Mouse (Mus musculus): ENCODE measurements around the gene Tor1aip2. TPM values are rescaled to one million over a fixed set of nuclear protein-coding genes. Genes with fewer than 3 reads are reported as not detected.
A peak's percentile ranks its signal among the peaks of the same experiment; 100 is the strongest.
"Not testable (repeated sequence)": the region's sequence is repeated elsewhere in the genome, so short reads cannot be mapped to it uniquely, and the experiment has no call there.

Gene Tor1aip2
- polyA plus RNA-seq, 1 experiment from 2014 or later: 121 TPM

DNA sequence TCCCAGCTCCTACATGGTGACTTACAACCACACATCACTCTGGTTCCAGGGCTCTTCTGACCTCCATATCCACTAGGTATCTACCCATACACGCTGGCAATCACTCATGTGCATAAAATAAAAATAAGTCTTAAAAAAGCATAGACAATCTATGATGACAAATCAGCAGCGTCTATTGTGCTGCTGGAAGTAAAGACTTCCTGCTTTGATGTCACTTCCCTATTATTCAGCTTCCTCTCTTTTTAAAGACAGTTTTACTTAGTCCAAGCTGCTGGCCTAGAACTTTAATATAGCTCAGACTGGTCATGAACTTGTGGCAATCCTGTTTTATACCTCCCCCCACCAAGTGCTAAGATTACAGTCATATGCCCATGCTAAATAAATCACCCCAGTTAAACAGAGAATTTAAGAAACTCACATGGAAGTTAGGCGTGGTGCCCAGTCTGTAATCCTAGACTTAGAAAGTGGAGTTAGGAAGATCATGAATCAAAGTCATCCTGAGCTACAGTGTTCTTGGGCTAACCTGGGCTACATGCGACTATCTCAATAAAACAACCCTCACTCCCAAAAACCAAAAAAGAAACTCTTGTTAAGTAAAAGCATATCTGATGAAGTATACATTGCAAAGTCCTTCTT lies 6.7 kb upstream of the Tor1aip2 start:
- Histone ChIP-seq H3K27ac (ENCODE audit: low read depth) (no peak overlapping the region), H3K36me3 (ENCODE audit: insufficient read depth) (peaks cover 71% of the 10 kb centered on the region), H3K9ac (no peak overlapping the region), H3K4me2 (no peak overlapping the region), H3K9me3 (ENCODE audit: low read depth, low read length) (no peaks in the 10 kb centered on the region), H3K4me3 (ENCODE audit: low read depth, low read length) (no peak overlapping the region), H3K27me3 (ENCODE audit: insufficient read depth, low read length) (no peaks in the 10 kb centered on the region), H3K4me1 (ENCODE audit: insufficient read depth) (no peaks in the 10 kb centered on the region)
- ATAC-seq (ENCODE audit: insufficient read depth): no peak
- DNase-seq: no peak
- no peak for TF ChIP-seq CTCF (IDR thresholded peaks at IDR 0.05; ENCODE audit: low read depth)
- 83% methylated on average over 4 of the region's 4 CpGs for WGBS

DNA sequence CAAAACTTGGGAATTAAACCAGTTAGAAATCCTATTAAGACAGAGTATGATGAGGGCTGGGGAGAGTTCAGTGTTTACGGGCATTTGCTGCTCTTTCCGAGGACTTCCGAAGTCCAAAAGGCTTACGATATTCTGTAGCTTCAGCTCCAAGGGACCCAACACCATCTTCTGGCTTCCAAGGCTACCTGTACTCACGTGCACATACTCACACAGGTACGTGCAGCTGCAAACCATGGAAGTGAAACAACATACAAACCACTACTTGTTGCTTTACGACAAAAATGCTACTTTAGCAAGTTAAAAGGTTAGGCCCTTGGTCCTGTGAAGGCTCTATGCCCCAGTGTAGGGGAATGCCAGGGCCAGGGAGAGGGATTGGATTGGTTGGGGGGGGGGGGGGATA lies 1.3 kb upstream of the Tor1aip2 start:
- H3K4me3 ChIP-seq (ENCODE audit: low read depth, low read length): no peak overlapping the region
- peaks cover 46% of the 10 kb centered on the region for H3K36me3 ChIP-seq (ENCODE audit: insufficient read depth)

DNA sequence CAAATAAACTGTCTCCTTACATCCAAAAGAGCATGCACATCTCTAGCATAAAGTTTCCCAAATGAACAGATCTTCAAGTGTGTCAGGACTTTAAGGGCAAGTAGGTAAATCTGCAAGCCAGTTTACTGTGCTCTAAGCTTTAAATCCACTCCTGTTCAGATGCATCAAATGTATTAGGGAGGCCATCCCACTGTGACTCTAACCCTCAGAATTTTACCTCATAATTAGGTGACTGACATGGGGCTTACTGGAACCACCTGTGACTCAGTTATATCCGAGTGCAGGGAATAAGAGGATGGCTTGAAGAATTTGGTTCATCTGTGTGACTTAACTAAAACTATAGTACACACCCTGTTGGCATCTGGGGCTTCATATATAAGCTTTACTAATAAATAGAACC lies 542 bp upstream of the Tor1aip2 start:
- no peaks in the 10 kb centered on the region for H3K4me1 ChIP-seq (ENCODE audit: insufficient read depth)
- H3K4me3 ChIP-seq (ENCODE audit: low read depth, low read length): peak overlapping the region; percentile 51
- peak overlapping the region; percentile 72 for H3K4me2 ChIP-seq
- H3K9me3 ChIP-seq (ENCODE audit: low read depth, low read length): no peaks in the 10 kb centered on the region
- TF ChIP-seq CTCF (IDR thresholded peaks at IDR 0.05; ENCODE audit: low read depth): no peak
- no peaks in the 10 kb centered on the region for H3K27me3 ChIP-seq (ENCODE audit: insufficient read depth, low read length)
- peaks cover 40% of the 10 kb centered on the region for H3K36me3 ChIP-seq (ENCODE audit: insufficient read depth)
- DNase-seq (no peak), ATAC-seq (ENCODE audit: insufficient read depth) (no peak)
- WGBS: 19% methylated on average over 1 of the region's 1 CpGs
- peak overlapping the region; percentile 100 for H3K27ac ChIP-seq (ENCODE audit: low read depth)
- peak overlapping the region; percentile 67 for H3K9ac ChIP-seq

More for the DNA sequence above, 1.3 kb upstream of the Tor1aip2 start:
- no peak for ATAC-seq (ENCODE audit: insufficient read depth)
- no peaks in the 10 kb centered on the region for H3K27me3 ChIP-seq (ENCODE audit: insufficient read depth, low read length)
- H3K9me3 ChIP-seq (ENCODE audit: low read depth, low read length): no peaks in the 10 kb centered on the region
- H3K4me2 ChIP-seq: peak overlapping the region; percentile 72; the same call in 1 of the 2 replicates
- WGBS: 96% methylated on average over 7 of the region's 7 CpGs
- no peak overlapping the region for H3K27ac ChIP-seq (ENCODE audit: low read depth)
- no peak overlapping the region for H3K9ac ChIP-seq
- no peak for DNase-seq
- no peak for TF ChIP-seq CTCF (IDR thresholded peaks at IDR 0.05; ENCODE audit: low read depth)
- no peaks in the 10 kb centered on the region for H3K4me1 ChIP-seq (ENCODE audit: insufficient read depth)

DNA sequence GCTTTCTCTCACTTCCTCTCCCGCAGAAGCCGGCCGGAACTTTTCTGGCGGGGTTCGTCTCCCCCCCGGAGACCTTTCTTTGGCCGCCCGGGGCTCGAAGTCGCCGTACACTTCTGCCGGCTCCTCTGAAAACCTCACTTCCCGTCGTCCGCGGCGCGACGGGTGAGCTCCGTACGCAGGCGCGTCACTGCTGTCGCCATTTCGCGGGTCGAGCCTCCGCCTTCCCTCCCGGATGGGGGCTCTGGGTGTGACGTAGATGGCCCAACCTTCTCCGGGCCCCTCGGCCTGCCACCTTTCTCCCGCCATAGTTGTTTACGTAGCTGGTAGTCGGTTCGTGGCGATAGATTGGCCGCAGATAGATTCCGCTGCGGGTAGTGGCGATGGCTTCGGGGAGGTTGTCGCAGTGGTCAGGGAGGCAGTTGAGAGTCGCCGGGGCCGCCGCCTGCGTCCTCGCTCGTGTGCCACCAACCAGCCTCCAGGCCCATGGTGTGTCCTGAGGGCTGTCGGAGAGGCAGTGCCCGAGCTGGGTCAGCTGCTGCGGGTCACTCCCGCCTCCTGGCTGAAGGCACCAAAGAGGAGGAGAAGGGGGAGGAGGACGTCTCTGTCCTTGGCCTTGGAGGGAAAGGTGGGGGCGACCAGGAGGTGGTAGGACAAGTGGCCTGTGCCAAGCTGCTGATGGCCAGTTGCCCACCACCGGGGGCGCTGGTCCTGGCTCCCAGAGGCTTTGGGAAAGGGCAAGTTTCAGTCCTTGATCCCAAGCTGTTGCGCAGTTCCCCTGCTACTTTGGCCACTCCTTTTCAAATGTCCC lies 931 bp downstream of the Tor1aip2 start, which contains the start of gene Tor1aip1:
Gene Tor1aip1 (minus strand): TSS at position 551 of the 808 bp plus-strand sequence.
- no peaks in the 10 kb centered on the region for H3K27me3 ChIP-seq (ENCODE audit: insufficient read depth, low read length)
- no peaks in the 10 kb centered on the region for H3K4me1 ChIP-seq (ENCODE audit: insufficient read depth)
- H3K4me3 ChIP-seq (ENCODE audit: low read depth, low read length): peak within 1 kb of the TSS; percentile 51
- peak within 1 kb of the TSS; percentile 72 for H3K4me2 ChIP-seq
- under 1% methylated on average over 59 of the region's 59 CpGs for WGBS
- peak; percentile 94 for ATAC-seq (ENCODE audit: insufficient read depth)
- H3K9me3 ChIP-seq (ENCODE audit: low read depth, low read length): no peaks in the 10 kb centered on the region
- peaks cover 26% of the 10 kb centered on the region for H3K36me3 ChIP-seq (ENCODE audit: insufficient read depth)
- peak within 1 kb of the TSS; percentile 100 for H3K27ac ChIP-seq (ENCODE audit: low read depth)
- peak; percentile 80 for TF ChIP-seq CTCF (IDR thresholded peaks at IDR 0.05; ENCODE audit: low read depth)
- DNase-seq: peak; percentile 99
- peak within 1 kb of the TSS; percentile 67 for H3K9ac ChIP-seq

DNA sequence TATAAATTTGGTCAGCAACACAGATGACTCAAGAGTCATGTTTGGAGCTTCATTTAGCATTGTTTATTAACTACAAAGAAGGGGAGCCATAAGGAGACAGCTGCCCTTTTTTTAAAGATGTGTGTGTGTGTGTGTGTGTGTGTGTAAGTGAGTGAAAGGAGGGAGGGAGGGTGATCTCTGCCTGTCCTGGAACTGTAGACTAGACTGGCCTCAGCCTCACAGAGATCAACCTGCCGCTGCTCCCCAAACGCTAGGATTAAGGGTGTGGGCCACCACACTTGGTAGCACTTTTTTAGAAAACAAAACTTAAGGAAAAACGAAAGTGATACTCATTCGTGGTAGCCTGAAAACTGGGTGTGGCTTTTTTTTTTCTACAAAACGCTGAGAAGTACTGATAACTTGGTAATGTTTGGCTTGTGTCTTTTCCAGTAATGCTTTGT lies 2.0 kb downstream of the Tor1aip2 start:
- Histone ChIP-seq H3K27ac (ENCODE audit: low read depth) (no peak overlapping the region), H3K4me3 (ENCODE audit: low read depth, low read length) (peak overlapping the region; percentile 51; the same call in 1 of the 2 replicates), H3K9ac (no peak overlapping the region; the same call in 1 of the 2 replicates), H3K27me3 (ENCODE audit: insufficient read depth, low read length) (no peaks in the 10 kb centered on the region), H3K9me3 (ENCODE audit: low read depth, low read length) (no peaks in the 10 kb centered on the region), H3K4me1 (ENCODE audit: insufficient read depth) (no peaks in the 10 kb centered on the region), H3K36me3 (ENCODE audit: insufficient read depth) (peaks cover 20% of the 10 kb centered on the region), H3K4me2 (peak overlapping the region; percentile 72)
- DNase-seq (no peak), ATAC-seq (ENCODE audit: insufficient read depth) (no peak)
- TF ChIP-seq CTCF (IDR thresholded peaks at IDR 0.05; ENCODE audit: low read depth): no peak
- WGBS: 39% methylated on average over 5 of the region's 5 CpGs

DNA sequence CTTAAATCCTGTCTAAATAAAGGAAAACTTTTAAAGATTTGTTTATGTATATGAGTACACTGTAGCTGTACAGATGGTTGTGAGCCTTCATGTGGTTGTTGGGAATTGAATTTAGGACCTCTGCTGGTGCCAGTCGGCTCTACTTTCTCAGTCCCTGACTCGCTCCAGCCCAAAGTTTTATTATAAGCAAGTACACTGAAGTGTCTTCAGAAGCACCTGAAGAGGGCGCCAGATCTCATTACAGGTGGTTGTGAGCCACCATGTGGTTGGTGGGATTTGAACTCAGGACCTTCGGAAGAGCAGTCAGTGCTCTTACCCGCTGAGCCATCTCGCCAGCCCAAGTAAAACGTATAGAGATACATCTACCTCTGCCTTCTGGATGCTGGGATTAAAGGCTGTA lies 4.8 kb downstream of the Tor1aip2 start:
- H3K27ac ChIP-seq (ENCODE audit: low read depth): peak overlapping the region; percentile 65; the same call in 1 of the 2 replicates
- peak overlapping the region; percentile 51; the same call in 1 of the 2 replicates for H3K4me3 ChIP-seq (ENCODE audit: low read depth, low read length)
- peaks cover 26% of the 10 kb centered on the region for H3K36me3 ChIP-seq (ENCODE audit: insufficient read depth)
- peak; percentile 26 for DNase-seq
- ATAC-seq (ENCODE audit: insufficient read depth); H3K4me2 ChIP-seq; H3K9ac ChIP-seq; H3K27me3 ChIP-seq (ENCODE audit: insufficient read depth, low read length); H3K9me3 ChIP-seq (ENCODE audit: low read depth, low read length); H3K4me1 ChIP-seq (ENCODE audit: insufficient read depth): not testable (repeated sequence)
- peak; percentile 27; the same call in 1 of the 2 replicates for TF ChIP-seq CTCF (IDR thresholded peaks at IDR 0.05; ENCODE audit: low read depth)
- WGBS: 65% methylated on average over 7 of the region's 7 CpGs
